Mouse (Mus musculus) heart, adult 18-20 months (tissue): ENCODE measurements around the gene Pdzd2. TPM values are rescaled to one million over a fixed set of nuclear protein-coding genes. Genes with fewer than 3 reads are reported as not detected.
A peak's percentile ranks its signal among the peaks of the same experiment; 100 is the strongest.

Experiments
- DNase-seq, 2 experiments: peaks; one replicate each; pipeline ENCODE4 v3.0.0; 2021 to 2022; ENCODE audit warnings: mixed read lengths in 1 of 2
- total RNA-seq, 2 experiments: library from RNA; stranded (reverse); gene quantifications; 2 replicates each; pipeline ENCODE4 v1.2.3; 2021

Gene Pdzd2
- total RNA-seq, 2 experiments from 2014 or later = 68.0 to 82.0 TPM

GRCm38 (mm10) chr15:12473596-12473995 lies 266.1 kb downstream of the Pdzd2 start:
- peak in 1 of 2 experiments; percentile 56 for DNase-seq

- no peak for DNase-seq
These were observed 267.1 kb downstream of the Pdzd2 start for GRCm38 (mm10) chr15:12472646-12473045.

GRCm38 (mm10) chr15:12470900-12471838 lies 268.6 kb downstream of the Pdzd2 start:
- DNase-seq = no peak

- DNase-seq = no peak
These were observed 271.1 kb downstream of the Pdzd2 start for GRCm38 (mm10) chr15:12468625-12469024.

GRCm38 (mm10) chr15:12465748-12466147 lies 274.0 kb downstream of the Pdzd2 start:
- DNase-seq = peak in 1 of 2 experiments; percentile 33

- no peak for DNase-seq
These were observed 282.9 kb downstream of the Pdzd2 start for GRCm38 (mm10) chr15:12456808-12457207.

GRCm38 (mm10) chr15:12453343-12453742 lies 286.4 kb downstream of the Pdzd2 start:
- no peak for DNase-seq

GRCm38 (mm10) chr15:12452141-12452995 lies 287.4 kb downstream of the Pdzd2 start:
- DNase-seq = no peak

- no peak for DNase-seq
These were observed 288.3 kb downstream of the Pdzd2 start for GRCm38 (mm10) chr15:12451448-12451847.

GRCm38 (mm10) chr15:12450790-12451189 lies 288.9 kb downstream of the Pdzd2 start:
- DNase-seq = peak; percentile 42 to 43

- no peak for DNase-seq
These were observed 290.4 kb downstream of the Pdzd2 start for GRCm38 (mm10) chr15:12449321-12449720.

GRCm38 (mm10) chr15:12447021-12447434 lies 292.7 kb downstream of the Pdzd2 start:
- no peak for DNase-seq

- no peak for DNase-seq
These were observed 295.2 kb downstream of the Pdzd2 start for GRCm38 (mm10) chr15:12444551-12444950.

- DNase-seq = peak; percentile 28 to 29
These were observed 300.4 kb downstream of the Pdzd2 start for GRCm38 (mm10) chr15:12439351-12439751.

GRCm38 (mm10) chr15:12438691-12439090 lies 301.0 kb downstream of the Pdzd2 start:
- DNase-seq = no peak

GRCm38 (mm10) chr15:12438081-12438480 lies 301.6 kb downstream of the Pdzd2 start:
- DNase-seq = no peak

GRCm38 (mm10) chr15:12435910-12436309 lies 303.8 kb downstream of the Pdzd2 start:
- DNase-seq = no peak

- peak; percentile 41 to 56 for DNase-seq
These were observed 305.7 kb downstream of the Pdzd2 start for GRCm38 (mm10) chr15:12433893-12434599.

GRCm38 (mm10) chr15:12432879-12433278 lies 306.8 kb downstream of the Pdzd2 start:
- no peak for DNase-seq

- DNase-seq = peak in 1 of 2 experiments; percentile 43
These were observed 307.4 kb downstream of the Pdzd2 start for GRCm38 (mm10) chr15:12432320-12432719.

GRCm38 (mm10) chr15:12431684-12432083 lies 308.0 kb downstream of the Pdzd2 start:
- DNase-seq = peak; percentile 64 to 68

- DNase-seq = no peak
These were observed 308.5 kb downstream of the Pdzd2 start for GRCm38 (mm10) chr15:12431188-12431587.
